Mouse (Mus musculus): ENCODE measurements around the gene Prrc2b. TPM values are rescaled to one million over a fixed set of nuclear protein-coding genes. Genes with fewer than 3 reads are reported as not detected.

Prrc2b gene
- total RNA-seq, 2 experiments from 2014 or later = 78.4 to 79.7 TPM

GRCm38 (mm10) chr2:32275823-32276222 is 124.9 kb downstream of the Prrc2b start:
- no peak for DNase-seq (ENCODE audit: low spot score)

- no peak for DNase-seq (ENCODE audit: low spot score)
Observed at GRCm38 (mm10) chr2:32282289-32282688, 131.4 kb downstream of the Prrc2b start.

- peak; percentile 72 for DNase-seq (ENCODE audit: low spot score)
Observed at GRCm38 (mm10) chr2:32282727-32283126, 131.8 kb downstream of the Prrc2b start.

GRCm38 (mm10) chr2:32283986-32284385 is 133.1 kb downstream of the Prrc2b start:
- no peak for DNase-seq (ENCODE audit: low spot score)

Small RNAs within 50 kb of the gene (microRNA-seq; reads per million reads assigned to microRNA genes)
- not detected for gene Gm27805

Other genes with a start within 250 kb of the Prrc2b start
- gene Aif1l, start 200.9 kb upstream of the Prrc2b start, total RNA-seq (2021) = 1 to 10 TPM; 2.9 to 3.3 TPM
- 10 to 100 TPM; 18.0 to 23.5 TPM for gene Nup214, start 176.6 kb upstream of the Prrc2b start, total RNA-seq (2021)
- gene Fam78a, start 66.2 kb upstream of the Prrc2b start, total RNA-seq (2021) = 10 to 100 TPM; 12.5 to 21.2 TPM
- gene Plpp7, start 55.6 kb upstream of the Prrc2b start, total RNA-seq (2021) = 100 to 1,000 TPM; 105 to 121 TPM
- gene Pomt1, start 85.5 kb downstream of the Prrc2b start, total RNA-seq (2021) = 10 to 100 TPM; 10.2 to 11.1 TPM
- 10 to 100 TPM; 11.4 to 11.6 TPM for gene Uck1, start 109.1 kb downstream of the Prrc2b start, total RNA-seq (2021)
- gene Golga2, start 136.3 kb downstream of the Prrc2b start, total RNA-seq (2021) = 10 to 100 TPM; 56.7 to 56.9 TPM
- gene Swi5, start 137.0 kb downstream of the Prrc2b start, total RNA-seq (2021) = 100 to 1,000 TPM; 143 to 148 TPM
- 10 to 100 TPM; 25.6 to 27.5 TPM for gene Ciz1, start 201.2 kb downstream of the Prrc2b start, total RNA-seq (2021)
- 1 to 10 TPM; 3.5 to 5.3 TPM for gene Dnm1, start 202.3 kb downstream of the Prrc2b start, total RNA-seq (2021)
- gene 1110008P14Rik, start 230.9 kb downstream of the Prrc2b start, total RNA-seq (2021) = 10 to 100 TPM; 42.6 to 47.1 TPM
- 1 to 10 TPM; 1.4 to 4.8 TPM for gene Lcn2, start 237.2 kb downstream of the Prrc2b start, total RNA-seq (2021)
- gene Ptges2, start 244.8 kb downstream of the Prrc2b start, total RNA-seq (2021) = 10 to 100 TPM; 37.1 to 43.0 TPM

Measured in gastrocnemius, adult 18-20 months (tissue).